Mouse (Mus musculus): ENCODE results near the gene Evi5l. TPM values are rescaled to one million over a fixed set of nuclear protein-coding genes. Genes with fewer than 3 reads are reported as not detected.

Evi5l gene
- total and polyA plus RNA-seq, 3 experiments, result 4.5 to 10.8 TPM; not detected in 1

DNA sequence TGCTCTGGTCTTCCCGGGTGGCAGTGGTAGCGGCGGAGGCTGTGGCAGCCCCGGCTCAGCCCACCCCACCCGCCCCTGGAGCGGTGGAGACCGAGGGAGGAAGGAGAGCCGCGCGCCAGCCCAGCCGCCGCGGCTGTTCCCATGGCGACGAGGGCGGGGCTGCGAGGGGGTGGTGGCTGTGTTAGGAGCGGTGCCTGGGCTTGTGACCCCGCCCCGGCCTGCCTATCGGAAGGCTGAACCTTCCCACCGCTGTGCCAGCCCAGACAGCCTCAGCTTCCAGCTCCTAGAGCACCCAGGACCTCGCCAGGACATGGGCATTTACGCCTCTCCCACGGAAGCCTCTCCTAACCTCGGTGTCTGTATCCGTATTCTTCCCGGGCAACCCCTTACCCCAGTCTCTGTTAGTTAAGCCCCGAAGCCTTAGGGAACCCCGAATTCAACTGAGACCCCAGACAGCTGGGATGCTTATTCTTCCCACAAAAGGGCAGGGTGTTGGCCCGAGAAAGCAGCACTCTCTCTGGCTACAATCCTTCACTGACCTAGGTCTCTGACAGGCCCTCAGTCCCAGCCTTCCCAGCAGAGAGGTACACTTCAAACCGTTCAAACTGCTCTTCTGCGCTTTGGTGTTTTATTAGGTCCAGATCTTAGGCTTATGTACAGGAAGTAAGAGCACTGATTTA lies 92.9 kb downstream of the Evi5l start, which contains the start of gene Ctxn1:
Gene Ctxn1, minus strand, starts transcription at position 150 of the 680 bp plus-strand sequence.
- peak; percentile 92 for DNase-seq (ENCODE audit: low read depth, low spot score)
- no peak within 1 kb of the TSS for H3K27ac ChIP-seq (ENCODE audit: control insufficient read depth, low read depth, low read length)
- peaks cover 3% of the 10 kb centered on the region in 2 experiments; a peak in 3 of 4 replicates for H3K36me3 ChIP-seq (ENCODE audit: control insufficient read depth in 1 of 2, insufficient read depth in 2 of 2, low read length in 2 of 2)

DNA sequence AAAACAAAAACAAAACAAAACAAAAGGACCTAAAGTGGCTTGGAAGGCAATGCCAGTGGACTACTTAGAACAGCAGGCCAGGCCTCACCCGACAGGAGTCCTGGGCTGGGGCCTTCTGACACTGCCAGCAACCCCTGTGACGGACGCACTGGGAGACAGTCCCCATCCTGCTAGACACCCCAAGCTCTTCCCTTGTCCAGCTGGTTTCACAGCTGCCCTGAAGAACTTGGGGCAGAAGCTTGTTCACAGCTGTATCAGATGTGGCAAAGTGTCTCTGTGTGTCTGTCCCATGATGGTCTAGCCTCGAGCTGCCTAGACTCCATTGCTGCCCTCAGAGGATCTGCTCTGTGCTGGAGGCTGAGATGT lies 93.4 kb downstream of the Evi5l start:
- H3K4me1 ChIP-seq (ENCODE audit: control insufficient read depth in 1 of 2, insufficient read depth in 2 of 2, low read length in 2 of 2), result peaks cover 0 to 5% of the 10 kb centered on the region in 2 experiments; a peak in 2 of 4 replicates
- TF ChIP-seq ZC3H11A (IDR thresholded peaks at IDR 0.05; ENCODE audit: low read depth, low read length) (no peak), USF1 (IDR thresholded peaks at IDR 0.05; ENCODE audit: low read depth, low read length) (no peak), NRF1 (IDR thresholded peaks at IDR 0.05; ENCODE audit: insufficient read depth, low read depth, low read length, poor library complexity, severe bottlenecking) (no peak), MYB (IDR thresholded peaks at IDR 0.05; ENCODE audit: low read depth, low read length) (no peak), E2F4 (IDR thresholded peaks at IDR 0.05; ENCODE audit: borderline replicate concordance, low read depth, low read length) (no peak), POLR2A (IDR thresholded peaks at IDR 0.05; ENCODE audit: control insufficient read depth in 1 of 2, insufficient read depth in 1 of 2, low read depth in 1 of 2, low read length in 2 of 2, poor library complexity in 1 of 2) (no peak), MYC (IDR thresholded peaks at IDR 0.05; ENCODE audit: low read depth, low read length) (no peak), GATA1 (IDR thresholded peaks at IDR 0.05; ENCODE audit: low read depth, low read length) (no peak), CTCF (IDR thresholded peaks at IDR 0.05 in 2 of 3, conservative IDR thresholded peaks at IDR 0.05 in 1 of 3; ENCODE audit: control insufficient read depth in 1 of 3, insufficient read depth in 1 of 3, low read depth in 2 of 3, low read length in 3 of 3, poor library complexity in 1 of 3, severe bottlenecking in 1 of 3) (no peak), POLR2AphosphoS2 (IDR thresholded peaks at IDR 0.05; ENCODE audit: low read length) (no peak), TBP (IDR thresholded peaks at IDR 0.05; ENCODE audit: low read depth, low read length) (no peak), MAX (IDR thresholded peaks at IDR 0.05; ENCODE audit: low read length) (no peak), KAT2A (conservative IDR thresholded peaks at IDR 0.05; ENCODE audit: low read depth, low read length) (no peak), ELF1 (IDR thresholded peaks at IDR 0.05; ENCODE audit: low read depth, low read length) (no peak)
- no peak for DNase-seq (ENCODE audit: low read depth, low spot score)
- H3K27me3 ChIP-seq (ENCODE audit: control insufficient read depth in 1 of 2, insufficient read depth in 2 of 2, low read length in 2 of 2), result no peaks in the 10 kb centered on the region
- peaks cover 3% of the 10 kb centered on the region in 2 experiments; a peak in 3 of 4 replicates for H3K36me3 ChIP-seq (ENCODE audit: control insufficient read depth in 1 of 2, insufficient read depth in 2 of 2, low read length in 2 of 2)
- H3K4me3 ChIP-seq (ENCODE audit: control insufficient read depth in 1 of 2, insufficient read depth in 1 of 2, low read depth in 2 of 2, low read length in 2 of 2), result no peak overlapping the region
- H3K27ac ChIP-seq (ENCODE audit: control insufficient read depth, low read depth, low read length), result no peak overlapping the region
- no peaks in the 10 kb centered on the region for H3K9me3 ChIP-seq (replicated peaks; ENCODE audit: insufficient read depth, low read length)
- H3K9ac ChIP-seq (ENCODE audit: control insufficient read depth, low read depth, low read length, poor library complexity, severe bottlenecking), result no peak overlapping the region
- no peaks in the 10 kb centered on the region for H3K79me2 ChIP-seq (ENCODE audit: control insufficient read depth, insufficient read depth, low read length, poor library complexity)

More for the DNA sequence above, 92.9 kb downstream of the Evi5l start, which contains the start of gene Ctxn1:
- Histone ChIP-seq H3K4me3 (ENCODE audit: control insufficient read depth in 1 of 2, insufficient read depth in 1 of 2, low read depth in 2 of 2, low read length in 2 of 2) (peak within 1 kb of the TSS; percentile 41 to 50; a peak in 3 of 4 replicates), H3K79me2 (ENCODE audit: control insufficient read depth, insufficient read depth, low read length, poor library complexity) (no peaks in the 10 kb centered on the region), H3K27me3 (ENCODE audit: control insufficient read depth in 1 of 2, insufficient read depth in 2 of 2, low read length in 2 of 2) (no peaks in the 10 kb centered on the region), H3K4me1 (ENCODE audit: control insufficient read depth in 1 of 2, insufficient read depth in 2 of 2, low read length in 2 of 2) (peaks cover 0 to 5% of the 10 kb centered on the region in 2 experiments; a peak in 2 of 4 replicates), H3K9ac (ENCODE audit: control insufficient read depth, low read depth, low read length, poor library complexity, severe bottlenecking) (peak within 1 kb of the TSS; percentile 54), H3K9me3 (replicated peaks; ENCODE audit: insufficient read depth, low read length) (no peaks in the 10 kb centered on the region)
- TF ChIP-seq GATA1 (IDR thresholded peaks at IDR 0.05; ENCODE audit: low read depth, low read length) (no peak), RCOR1 (IDR thresholded peaks at IDR 0.05; ENCODE audit: low read depth, low read length) (no peak), TBP (IDR thresholded peaks at IDR 0.05; ENCODE audit: low read depth, low read length) (no peak), SMC3 (IDR thresholded peaks at IDR 0.05; ENCODE audit: low read depth, low read length) (no peak; the same call in 1 of the 2 replicates), ZKSCAN1 (IDR thresholded peaks at IDR 0.05; ENCODE audit: low read depth, low read length) (no peak), POLR2A (IDR thresholded peaks at IDR 0.05; ENCODE audit: control insufficient read depth in 1 of 2, insufficient read depth in 1 of 2, low read depth in 1 of 2, low read length in 2 of 2, poor library complexity in 1 of 2) (peak in 1 of 2 experiments; percentile 33; a peak in 1 of 4 replicates), GABPA (IDR thresholded peaks at IDR 0.05; ENCODE audit: low read depth, low read length) (no peak), EP300 (IDR thresholded peaks at IDR 0.05; ENCODE audit: low read depth in 1 of 2, low read length in 2 of 2) (no peak), USF1 (IDR thresholded peaks at IDR 0.05; ENCODE audit: low read depth, low read length) (peak; percentile 63), ZC3H11A (IDR thresholded peaks at IDR 0.05; ENCODE audit: low read depth, low read length) (no peak), JUND (IDR thresholded peaks at IDR 0.05; ENCODE audit: low read depth, low read length) (no peak), USF2 (IDR thresholded peaks at IDR 0.05; ENCODE audit: borderline replicate concordance in 1 of 2, insufficient read depth in 1 of 2, low read depth in 1 of 2, low read length in 2 of 2) (no peak), ETS1 (IDR thresholded peaks at IDR 0.05; ENCODE audit: low read depth, low read length) (no peak), POLR2AphosphoS2 (IDR thresholded peaks at IDR 0.05; ENCODE audit: low read length) (peak; percentile 91), ZMIZ1 (IDR thresholded peaks at IDR 0.05; ENCODE audit: low read depth, low read length) (no peak), CHD1 (IDR thresholded peaks at IDR 0.05; ENCODE audit: low read depth, low read length) (no peak), ZNF384 (IDR thresholded peaks at IDR 0.05; ENCODE audit: low read depth, low read length) (no peak), RAD21 (IDR thresholded peaks at IDR 0.05; ENCODE audit: low read depth, low read length) (no peak), TAL1 (IDR thresholded peaks at IDR 0.05; ENCODE audit: low read length) (no peak), BHLHE40 (IDR thresholded peaks at IDR 0.05; ENCODE audit: borderline replicate concordance, low read depth, low read length) (no peak), KAT2A (conservative IDR thresholded peaks at IDR 0.05; ENCODE audit: low read depth, low read length) (no peak), CTCF (IDR thresholded peaks at IDR 0.05 in 2 of 3, conservative IDR thresholded peaks at IDR 0.05 in 1 of 3; ENCODE audit: control insufficient read depth in 1 of 3, insufficient read depth in 1 of 3, low read depth in 2 of 3, low read length in 3 of 3, poor library complexity in 1 of 3, severe bottlenecking in 1 of 3) (no peak), ELF1 (IDR thresholded peaks at IDR 0.05; ENCODE audit: low read depth, low read length) (peak; percentile 77), HCFC1 (IDR thresholded peaks at IDR 0.05; ENCODE audit: low read depth, low read length) (no peak; the same call in 1 of the 2 replicates), MXI1 (IDR thresholded peaks at IDR 0.05; ENCODE audit: low read depth, low read length) (peak; percentile 65), SIN3A (IDR thresholded peaks at IDR 0.05; ENCODE audit: low read length) (peak; percentile 72), TCF12 (IDR thresholded peaks at IDR 0.05; ENCODE audit: low read depth, low read length) (no peak), E2F4 (IDR thresholded peaks at IDR 0.05; ENCODE audit: borderline replicate concordance, low read depth, low read length) (no peak), CHD2 (IDR thresholded peaks at IDR 0.05; ENCODE audit: low read length) (no peak), MAZ (IDR thresholded peaks at IDR 0.05; ENCODE audit: low read depth, low read length) (peak; percentile 97), NELFE (IDR thresholded peaks at IDR 0.05; ENCODE audit: low read depth, low read length) (0 out of 2 replicates have a peak, but pooled peaks have one; percentile 25), MEF2A (IDR thresholded peaks at IDR 0.05; ENCODE audit: extremely low read depth, insufficient replicate concordance, low read depth, low read length, poor library complexity, severe bottlenecking) (no peak), POLR2AphosphoS5 (IDR thresholded peaks at IDR 0.05; ENCODE audit: borderline replicate concordance, low read depth, low read length) (no peak)

Measured in MEL (cell line).